In genomic region chr2:112284363-112285030, GRCm38 (mm10) we compare ENCODE assay signal across 8 mouse cellular contexts. TPM values are rescaled to one million over a fixed set of nuclear protein-coding genes. Genes with fewer than 3 reads are reported as not detected.
A peak's percentile ranks its signal among the peaks of the same experiment; 100 is the strongest.
DNase-seq lines count a peak whose midpoint lies in the region.

No protein-coding gene starts in this region.

- H3K4me1 ChIP-seq in embryonic facial prominence, embryonic 10.5 days, result peaks cover 8% of the 10 kb centered on the region
- no peaks in the 10 kb centered on the region for H3K4me1 ChIP-seq in heart, embryonic 10.5 days

- no peaks in the 10 kb centered on the region for H3K9me3 ChIP-seq in embryonic facial prominence, embryonic 10.5 days
- no peaks in the 10 kb centered on the region for H3K9me3 ChIP-seq in heart, embryonic 10.5 days

- H3K4me3 ChIP-seq in embryonic facial prominence, embryonic 10.5 days, result peak overlapping the region; percentile 65
- H3K4me3 ChIP-seq in heart, embryonic 10.5 days, result peak overlapping the region; percentile 76

- no peaks in the 10 kb centered on the region for H3K36me3 ChIP-seq in embryonic facial prominence, embryonic 10.5 days (replicated peaks)
- no peaks in the 10 kb centered on the region for H3K36me3 ChIP-seq in heart, embryonic 10.5 days

- H3K27ac ChIP-seq in embryonic facial prominence, embryonic 10.5 days (replicated peaks), result peak overlapping the region; percentile 76
- peak overlapping the region; percentile 87 for H3K27ac ChIP-seq in heart, embryonic 10.5 days

- 1% methylated on average over 21 of the region's 21 CpGs for WGBS in embryonic facial prominence, embryonic 10.5 days
- WGBS in heart, embryonic 10.5 days, result 2% methylated on average over 21 of the region's 21 CpGs

- peak; percentile 43 for DNase-seq in left cerebral cortex, postnatal 4 days
- no peak for DNase-seq in left cerebral cortex, postnatal 14 days (ENCODE audit: low spot score in 2 of 2)
- peak; percentile 59 for DNase-seq in embryonic facial prominence, embryonic 10.5 days (ENCODE audit: low spot score)
- DNase-seq in heart, embryonic 10.5 days (ENCODE audit: low spot score), result peak; percentile 88
- DNase-seq in kidney, adult 9 months, result peak; percentile 91
- peak; percentile 79 for DNase-seq in lung, postnatal 10 days
- peak; percentile 66 for DNase-seq in retina, adult 2 months (ENCODE audit: low read depth, low spot score)
- DNase-seq in layer of hippocampus, adult 9-11 months, result no peak

- intact Hi-C loops in left cerebral cortex, postnatal 4 days (cut with DNase I), result no loop called here
- intact Hi-C loops in left cerebral cortex, postnatal 14 days (cut with DNase I), result no loop called here

- no peaks in the 10 kb centered on the region for H3K27me3 ChIP-seq in embryonic facial prominence, embryonic 10.5 days (replicated peaks; ENCODE audit: low read depth, poor library complexity, severe bottlenecking)
- no peaks in the 10 kb centered on the region for H3K27me3 ChIP-seq in heart, embryonic 10.5 days (ENCODE audit: insufficient read depth, poor library complexity, severe bottlenecking)

RNA-seq across cellular contexts. Expression of gene Gm21985, which starts 18.4 kb away (rescaled TPM):
- total RNA-seq in left cerebral cortex, postnatal 4 days (2021), result under 1 TPM in 1 of 2 experiments, not detected in 1; 0.64 TPM
- 1 to 10 TPM; 1.8 to 3.2 TPM for total RNA-seq in left cerebral cortex, postnatal 14 days (2021)
- polyA plus RNA-seq in embryonic facial prominence, embryonic 10.5 days (2016; fragmentation: Nextera tagmentation; extraction: Ambion mirVana), result not detected in 2 replicates
- not detected in 2 replicates for polyA plus RNA-seq in heart, embryonic 10.5 days (2016; fragmentation: Nextera tagmentation; extraction: Ambion mirVana)

RNA-seq across cellular contexts. Expression of gene Slc12a6, which starts 18.9 kb away (rescaled TPM):
- 10 to 100 TPM; 84.1 to 87.2 TPM for total RNA-seq in left cerebral cortex, postnatal 4 days (2021)
- 100 to 1,000 TPM; 114 to 125 TPM for total RNA-seq in left cerebral cortex, postnatal 14 days (2021)
- polyA plus RNA-seq in embryonic facial prominence, embryonic 10.5 days (2016; fragmentation: Nextera tagmentation; extraction: Ambion mirVana), result 8.2 and 9.7 TPM in 2 replicates
- polyA plus RNA-seq in heart, embryonic 10.5 days (2016; fragmentation: Nextera tagmentation; extraction: Ambion mirVana), result 9.5 and 10.4 TPM in 2 replicates

RNA-seq across cellular contexts. Expression of gene Nop10, which starts 22.8 kb away (rescaled TPM):
- 10 to 100 TPM; 72.4 to 79.6 TPM for total RNA-seq in left cerebral cortex, postnatal 4 days (2021)
- total RNA-seq in left cerebral cortex, postnatal 14 days (2021), result 10 to 100 TPM; 70.2 to 71.9 TPM
- 220 and 238 TPM in 2 replicates for polyA plus RNA-seq in embryonic facial prominence, embryonic 10.5 days (2016; fragmentation: Nextera tagmentation; extraction: Ambion mirVana)
- polyA plus RNA-seq in heart, embryonic 10.5 days (2016; fragmentation: Nextera tagmentation; extraction: Ambion mirVana), result 188 and 206 TPM in 2 replicates

RNA-seq across cellular contexts. Expression of gene Nutm1, which starts 25.4 kb away (rescaled TPM):
- not detected for total RNA-seq in left cerebral cortex, postnatal 4 days (2021)
- total RNA-seq in left cerebral cortex, postnatal 14 days (2021), result not detected
- polyA plus RNA-seq in embryonic facial prominence, embryonic 10.5 days (2016; fragmentation: Nextera tagmentation; extraction: Ambion mirVana), result 0.10 TPM in 1 of 2 replicates, not detected in the other
- 0.04 and 0.07 TPM in 2 replicates for polyA plus RNA-seq in heart, embryonic 10.5 days (2016; fragmentation: Nextera tagmentation; extraction: Ambion mirVana)

RNA-seq across cellular contexts. Expression of gene Lpcat4, which starts 45.2 kb away (rescaled TPM):
- total RNA-seq in left cerebral cortex, postnatal 4 days (2021), result 10 to 100 TPM; 47.7 to 50.4 TPM
- total RNA-seq in left cerebral cortex, postnatal 14 days (2021), result 100 to 1,000 TPM; 121 to 122 TPM
- 13.1 and 14.0 TPM in 2 replicates for polyA plus RNA-seq in embryonic facial prominence, embryonic 10.5 days (2016; fragmentation: Nextera tagmentation; extraction: Ambion mirVana)
- 22.0 and 23.0 TPM in 2 replicates for polyA plus RNA-seq in heart, embryonic 10.5 days (2016; fragmentation: Nextera tagmentation; extraction: Ambion mirVana)

Comparison
In these comparisons a context has a peak if more than half of its experiments do, and no peak if none do; other contexts are left out.
1. DNase-seq: peak in left cerebral cortex, postnatal 4 days (single experiment), embryonic facial prominence, embryonic 10.5 days (single experiment), heart, embryonic 10.5 days (single experiment), kidney, adult 9 months (single experiment), lung, postnatal 10 days (single experiment) and retina, adult 2 months (single experiment); none in left cerebral cortex, postnatal 14 days (0 of 2) and layer of hippocampus, adult 9-11 months (single experiment).